8 mouse cellular contexts compared by ENCODE assay signal in the genomic region with DNA sequence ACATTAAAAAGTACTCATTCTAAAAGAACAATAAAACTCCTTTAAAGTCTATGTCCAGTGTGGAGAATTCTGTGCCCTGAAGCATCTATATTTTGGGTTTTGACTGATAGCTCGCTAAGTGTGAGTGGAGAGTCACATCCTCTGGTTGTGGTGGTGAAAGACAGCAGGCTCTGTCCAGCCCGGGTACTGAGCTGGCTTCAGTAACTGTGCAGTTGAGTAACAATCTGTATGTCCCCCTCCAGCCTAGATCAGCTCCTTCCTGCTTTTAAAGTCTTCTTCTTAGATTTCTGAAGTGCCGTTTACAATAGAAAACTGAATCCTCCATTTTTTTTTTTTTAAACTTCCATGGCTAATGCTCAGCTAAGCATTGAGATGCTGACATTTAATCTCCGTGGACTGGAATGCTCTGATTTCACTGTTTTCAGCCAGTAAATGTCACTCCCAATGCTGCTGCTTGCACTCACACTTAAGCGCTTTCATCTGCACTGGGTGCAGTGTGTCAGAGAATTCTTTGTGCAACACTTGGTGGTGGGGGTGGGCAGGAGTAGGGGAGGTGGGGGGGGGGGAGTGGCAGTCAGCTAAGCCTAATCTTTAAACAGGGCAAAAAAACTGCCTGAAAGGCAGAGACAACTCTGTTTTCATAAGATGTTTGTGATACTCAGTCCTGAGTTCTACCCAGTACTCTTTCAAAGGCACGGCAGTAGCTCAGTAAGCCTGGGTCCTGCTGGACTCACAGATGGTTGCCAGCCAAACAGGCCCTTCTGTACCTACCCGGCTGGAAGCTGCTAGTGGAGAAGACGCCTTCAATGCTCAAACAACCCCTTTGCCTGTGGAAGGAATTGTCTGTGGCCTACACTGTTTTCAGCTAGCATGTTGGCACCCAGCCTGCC. TPM values are rescaled to one million over a fixed set of nuclear protein-coding genes. Genes with fewer than 3 reads are reported as not detected.
A peak's percentile ranks its signal among the peaks of the same experiment; 100 is the strongest.
DNase-seq lines count a peak whose midpoint lies in the region; ATAC-seq and TF ChIP-seq lines count a peak whose summit lies in the region.

No protein-coding gene starts in this region.

- TF ChIP-seq POLR2A in lung, adult 2 months (IDR thresholded peaks at IDR 0.05; ENCODE audit: borderline replicate concordance, extremely low read depth, low read depth, low read length): no peak
- no peak for TF ChIP-seq POLR2A in embryonic fibroblast, embryonic 13.5 days (IDR thresholded peaks at IDR 0.05; ENCODE audit: low read depth, low read length)

- H3K27me3 ChIP-seq in lung, embryonic 15.5 days: no peaks in the 10 kb centered on the region
- H3K27me3 ChIP-seq in limb, embryonic 12.5 days: no peaks in the 10 kb centered on the region
- H3K27me3 ChIP-seq in stomach, embryonic 14.5 days (ENCODE audit: control insufficient read depth, insufficient read depth, low read length): no peaks in the 10 kb centered on the region

- no peaks in the 10 kb centered on the region for H3K9me3 ChIP-seq in lung, embryonic 15.5 days
- no peaks in the 10 kb centered on the region for H3K9me3 ChIP-seq in limb, embryonic 12.5 days
- no peaks in the 10 kb centered on the region for H3K9me3 ChIP-seq in stomach, embryonic 14.5 days (ENCODE audit: control insufficient read depth, low read depth, low read length)

- peak overlapping the region; percentile 56 for H3K27ac ChIP-seq in lung, embryonic 15.5 days
- peak overlapping the region; percentile 74 for H3K27ac ChIP-seq in embryonic fibroblast, embryonic 13.5 days (ENCODE audit: insufficient read depth, low read length)
- peak overlapping the region; percentile 78 for H3K27ac ChIP-seq in limb, embryonic 12.5 days
- H3K27ac ChIP-seq in stomach, embryonic 14.5 days (ENCODE audit: low read length): peak overlapping the region; percentile 73

- no peak overlapping the region for H3K4me2 ChIP-seq in lung, embryonic 15.5 days
- no peak overlapping the region for H3K4me2 ChIP-seq in limb, embryonic 12.5 days
- no peak overlapping the region for H3K4me2 ChIP-seq in stomach, embryonic 14.5 days (replicated peaks; ENCODE audit: low read depth, low read length)

- TF ChIP-seq CTCF in lung, adult 2 months (IDR thresholded peaks at IDR 0.05; ENCODE audit: insufficient read depth, low read length): no peak
- no peak for TF ChIP-seq CTCF in embryonic fibroblast, embryonic 13.5 days (IDR thresholded peaks at IDR 0.05; ENCODE audit: borderline replicate concordance, insufficient read depth, low read length)

- no peaks in the 10 kb centered on the region for H3K36me3 ChIP-seq in lung, embryonic 15.5 days
- H3K36me3 ChIP-seq in limb, embryonic 12.5 days: no peaks in the 10 kb centered on the region
- no peaks in the 10 kb centered on the region for H3K36me3 ChIP-seq in stomach, embryonic 14.5 days (ENCODE audit: control insufficient read depth, insufficient read depth, low read length)

- 15% methylated on average over 8 of the region's 8 CpGs for WGBS in lung, embryonic 15.5 days
- 30% methylated on average over 8 of the region's 8 CpGs for WGBS in lung, adult 2 months
- WGBS in limb, embryonic 12.5 days: 27% methylated on average over 8 of the region's 8 CpGs
- WGBS in stomach, embryonic 14.5 days: 15% methylated on average over 8 of the region's 8 CpGs

- peaks cover 35% of the 10 kb centered on the region for H3K4me1 ChIP-seq in lung, embryonic 15.5 days
- H3K4me1 ChIP-seq in lung, adult 2 months (ENCODE audit: control insufficient read depth, insufficient read depth, low read length): peaks cover 13% of the 10 kb centered on the region
- peaks cover 16% of the 10 kb centered on the region for H3K4me1 ChIP-seq in embryonic fibroblast, embryonic 13.5 days (ENCODE audit: control insufficient read depth, insufficient read depth, low read length)
- H3K4me1 ChIP-seq in limb, embryonic 12.5 days (replicated peaks): peaks cover 45% of the 10 kb centered on the region
- peaks cover 26% of the 10 kb centered on the region for H3K4me1 ChIP-seq in stomach, embryonic 14.5 days (ENCODE audit: control insufficient read depth, insufficient read depth, low read length)

- no peak overlapping the region for H3K9ac ChIP-seq in lung, embryonic 15.5 days
- H3K9ac ChIP-seq in limb, embryonic 12.5 days (replicated peaks): no peak overlapping the region
- no peak overlapping the region; the same call in 1 of the 2 replicates for H3K9ac ChIP-seq in stomach, embryonic 14.5 days (replicated peaks; ENCODE audit: low read depth, low read length)

- ATAC-seq in lung, embryonic 15.5 days (ENCODE audit: borderline replicate concordance, extremely low read depth, low FRiP score, low TSS enrichment): peak; percentile 51; the same call in 1 of the 2 replicates
- ATAC-seq in limb, embryonic 12.5 days (ENCODE audit: insufficient number of reproducible peaks, insufficient read depth, low FRiP score, low TSS enrichment, low read depth): peak; percentile 71; the same call in 1 of the 2 replicates
- ATAC-seq in stomach, embryonic 14.5 days (ENCODE audit: insufficient number of reproducible peaks, insufficient read depth, low FRiP score, low read depth): peak; percentile 35; the same call in 1 of the 2 replicates

- DNase-seq in lung, adult 2 months: no peak
- no peak for DNase-seq in gastrocnemius, postnatal 10 days
- DNase-seq in frontal cortex, postnatal 10 days (ENCODE audit: low spot score in 2 of 2): no peak
- no peak for DNase-seq in lung, postnatal 25 days (ENCODE audit: low spot score)

- H3K4me3 ChIP-seq in lung, embryonic 15.5 days: no peak overlapping the region
- H3K4me3 ChIP-seq in lung, adult 2 months (replicated peaks; ENCODE audit: extremely low read depth, low read depth, low read length): no peak overlapping the region
- H3K4me3 ChIP-seq in embryonic fibroblast, embryonic 13.5 days (ENCODE audit: insufficient read depth, low read length): no peak overlapping the region
- no peak overlapping the region for H3K4me3 ChIP-seq in limb, embryonic 12.5 days (replicated peaks)
- no peak overlapping the region for H3K4me3 ChIP-seq in stomach, embryonic 14.5 days (ENCODE audit: low read depth, low read length)

RNA-seq across cellular contexts. Expression of a gene that starts 52.7 kb away (rescaled TPM):
- 44.5 and 46.0 TPM in 2 replicates for polyA plus RNA-seq in lung, embryonic 15.5 days (2015; fragmentation: Nextera tagmentation; extraction: Ambion mirVana)
- 19.6 and 24.5 TPM in 2 replicates for polyA plus RNA-seq in lung, adult 2 months (2012; rRNA removed)
- 34.8 and 49.0 TPM in 2 replicates for polyA plus RNA-seq in embryonic fibroblast, embryonic 13.5 days (2011; ENCODE audit: insufficient read length, low read depth, missing spikeins)
- 28.5 and 32.2 TPM in 2 replicates for polyA plus RNA-seq in limb, embryonic 12.5 days (2016; fragmentation: Nextera tagmentation; extraction: Ambion mirVana)
- 44.2 and 54.1 TPM in 2 replicates for polyA plus RNA-seq in stomach, embryonic 14.5 days (2014; fragmentation: Nextera tagmentation; extraction: Ambion mirVana)
- 10 to 100 TPM; 11.0 to 12.1 TPM for total RNA-seq in gastrocnemius, postnatal 10 days (2021)
